Mouse (Mus musculus) embryo, embryonic 9.5 days (tissue): ENCODE measurements around the gene 2010315B03Rik.
A peak's percentile ranks its signal among the peaks of the same experiment; 100 is the strongest.

Source experiments
- DNase-seq: peaks from one replicate; pipeline ENCODE4 v3.0.0-alpha.2; 2017; ENCODE audit errors: extremely low spot score

2010315B03Rik gene

DNA sequence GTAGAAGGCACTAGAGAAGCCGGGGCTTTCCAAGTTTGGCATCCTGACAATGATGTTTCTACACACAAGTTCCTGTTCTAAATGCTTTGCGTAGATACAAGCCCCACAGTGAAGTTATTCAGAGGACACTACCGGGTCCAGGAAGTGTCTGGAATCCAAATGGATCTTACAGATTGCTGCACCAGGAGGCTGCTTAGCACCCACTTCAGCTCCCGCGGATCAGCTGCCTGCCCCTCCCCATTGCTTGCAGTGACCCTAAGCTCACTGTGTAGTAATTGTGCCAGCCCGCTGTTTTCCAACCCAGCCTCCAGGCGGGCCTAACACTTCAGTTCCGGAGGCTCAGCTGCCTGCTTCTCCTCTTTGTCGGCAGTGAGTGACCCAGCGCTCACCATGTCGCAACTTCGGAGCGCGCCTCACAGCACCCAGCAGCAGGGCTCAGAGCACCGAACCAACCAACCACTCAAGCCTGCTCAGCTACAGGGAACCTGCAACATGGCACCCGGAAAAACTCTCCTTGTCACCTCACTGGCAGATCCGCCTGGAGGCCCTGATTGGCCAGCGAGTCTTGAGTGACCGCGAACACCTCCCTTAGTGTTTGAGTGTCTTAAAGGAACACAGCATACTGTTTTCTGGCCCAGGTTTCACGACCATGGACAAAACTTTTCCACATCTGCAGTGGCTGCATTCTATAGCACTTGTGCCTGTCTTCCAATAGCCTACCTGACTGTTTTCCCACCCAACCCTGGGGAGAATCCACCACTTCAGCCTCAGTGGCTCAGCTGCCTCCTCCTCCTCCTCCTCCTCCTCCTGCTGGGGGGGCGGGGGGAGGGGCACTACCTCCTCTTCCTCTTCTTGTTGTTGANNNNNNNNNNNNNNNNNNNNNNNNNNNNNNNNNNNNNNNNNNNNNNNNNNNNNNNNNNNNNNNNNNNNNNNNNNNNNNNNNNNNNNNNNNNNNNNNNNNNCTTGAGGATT is at the start of gene 2010315B03Rik:
Gene 2010315B03Rik, minus strand, starts transcription at position 526 of the 972 bp plus-strand sequence.
- DNase-seq: peak; percentile 82

DNA sequence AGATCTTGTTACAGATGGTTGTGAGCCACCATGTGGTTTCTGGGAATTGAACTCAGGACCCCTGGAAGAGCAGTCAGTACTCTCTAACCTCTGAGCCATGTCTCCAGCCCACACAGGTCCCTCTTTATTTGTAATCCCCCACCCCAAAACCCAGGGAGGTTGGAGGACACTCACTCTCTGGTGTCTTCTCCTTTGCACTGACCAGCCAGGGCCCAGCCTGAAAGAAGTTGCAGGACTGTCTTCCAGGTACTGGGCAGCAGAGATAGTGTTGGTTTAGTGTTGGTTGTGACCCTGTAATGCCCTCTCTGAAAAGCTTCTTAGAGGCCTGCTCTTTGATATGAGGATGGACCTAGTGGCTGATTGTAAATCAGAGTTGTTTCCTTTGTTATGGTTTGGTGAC is 994 bp downstream of the 2010315B03Rik start:
- DNase-seq: no peak

DNA sequence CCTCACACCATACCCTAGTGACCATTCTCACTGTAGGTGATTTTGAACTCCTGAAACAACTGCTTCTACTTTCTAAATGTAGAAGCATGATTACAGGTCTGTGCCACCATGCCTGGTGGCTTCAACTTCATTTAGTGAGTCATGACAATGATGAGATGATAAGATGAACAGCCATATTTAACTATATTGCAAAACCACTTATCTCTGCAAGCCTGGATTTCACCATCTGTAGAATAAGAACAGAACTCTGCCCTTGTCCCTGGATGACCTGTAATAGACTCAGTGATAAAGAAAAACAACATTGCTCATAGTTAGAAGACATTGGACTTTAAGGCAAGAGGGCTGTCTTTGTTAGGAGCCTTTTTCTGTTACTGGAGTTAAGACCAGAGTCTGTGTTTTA is 24.2 kb downstream of the 2010315B03Rik start:
- DNase-seq: no peak

DNA sequence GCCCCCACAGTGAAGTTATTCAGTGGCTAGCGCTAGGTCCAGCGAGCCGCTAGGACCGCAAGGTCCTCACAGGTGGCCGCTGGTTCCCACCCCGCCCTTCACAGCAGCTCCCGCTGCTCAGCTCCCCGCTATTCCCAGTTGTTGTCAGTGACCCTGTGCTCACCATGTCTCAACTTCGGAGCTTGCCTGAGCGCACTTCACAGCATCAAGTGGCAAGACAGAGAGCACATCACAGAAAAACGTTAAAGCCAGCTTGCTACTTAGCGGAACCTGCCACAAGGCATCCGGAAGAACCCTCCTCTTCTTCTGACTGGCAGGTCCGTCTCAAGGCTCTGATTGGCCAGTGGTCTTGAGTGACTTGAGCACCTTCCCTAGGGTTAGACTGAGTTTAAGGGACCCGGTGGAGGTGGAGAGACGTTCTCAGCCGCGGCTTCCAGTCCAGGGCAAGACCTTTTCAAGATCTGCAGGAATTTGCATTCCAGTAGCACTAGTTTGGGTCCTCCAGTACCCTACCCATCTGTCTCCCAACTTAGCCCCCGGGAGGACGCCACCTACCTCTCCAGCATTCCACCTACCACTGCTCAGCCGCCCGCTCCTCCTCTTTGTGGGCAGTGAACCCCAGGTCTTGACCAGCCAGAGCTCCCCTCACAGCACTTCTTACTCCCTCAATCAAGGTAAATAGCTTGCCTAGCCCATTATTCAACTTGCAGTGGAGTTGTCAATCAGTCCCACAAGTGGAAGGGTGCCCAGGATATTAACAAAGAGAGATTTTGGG is 30.4 kb downstream of the 2010315B03Rik start:
- DNase-seq: peak; percentile 83

DNA sequence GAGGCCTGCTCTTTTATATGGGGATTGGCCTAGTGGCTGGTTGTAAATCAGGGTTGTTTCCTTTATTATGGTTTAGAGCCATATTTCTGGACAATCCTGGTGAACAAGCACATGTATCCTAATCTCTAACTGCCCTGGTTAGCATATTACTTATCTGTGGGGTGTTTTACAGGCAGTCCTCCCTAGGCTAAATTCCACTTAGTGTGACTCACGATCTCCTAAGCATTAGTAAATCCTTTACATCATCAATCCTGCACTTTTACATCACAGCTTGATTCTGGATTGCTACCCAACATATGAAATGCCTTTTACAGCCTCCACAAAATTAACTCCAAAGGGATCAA is 31.1 kb downstream of the 2010315B03Rik start:
- DNase-seq: no peak

DNA sequence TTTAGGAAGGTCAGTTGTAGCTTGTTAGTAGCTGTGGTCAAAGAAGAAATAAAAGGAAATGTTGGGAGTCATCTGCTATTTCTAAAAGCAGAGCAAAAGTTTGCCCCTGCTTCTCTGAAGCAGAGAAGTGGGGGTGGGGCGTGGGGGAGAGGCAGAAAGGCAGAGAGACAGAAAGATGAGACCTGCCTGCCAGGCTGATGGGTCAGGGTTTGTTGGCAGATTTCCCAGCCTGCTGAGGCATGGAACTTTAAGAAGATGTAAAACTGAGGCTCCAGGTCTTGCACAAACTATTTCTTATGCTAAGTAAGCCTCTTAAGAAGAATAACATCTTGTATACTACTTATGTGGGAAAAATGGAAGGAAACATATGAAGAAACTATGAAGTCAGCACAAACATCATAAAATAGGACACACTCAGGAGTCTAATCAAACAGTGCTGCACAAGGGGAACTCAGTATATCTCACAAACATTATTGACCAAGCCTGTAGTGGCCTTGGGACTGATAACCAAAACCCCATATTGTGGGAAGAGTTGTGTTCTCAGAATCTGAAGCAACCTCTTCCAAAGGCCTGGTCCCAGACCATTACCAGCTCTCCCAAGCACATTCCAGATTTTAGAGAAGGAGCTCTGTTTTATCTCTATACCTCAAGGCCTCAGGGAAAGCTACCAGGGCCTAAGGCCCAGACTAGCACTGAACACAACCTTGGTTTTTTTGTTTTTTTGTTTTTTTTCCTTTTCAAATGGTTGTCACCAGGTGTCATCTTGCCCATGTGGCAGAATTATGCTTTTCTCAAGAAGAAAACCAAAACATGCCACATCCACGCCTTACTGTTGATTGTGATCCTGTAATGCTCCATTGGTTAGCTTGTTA is 31.7 kb downstream of the 2010315B03Rik start:
- DNase-seq: no peak

DNA sequence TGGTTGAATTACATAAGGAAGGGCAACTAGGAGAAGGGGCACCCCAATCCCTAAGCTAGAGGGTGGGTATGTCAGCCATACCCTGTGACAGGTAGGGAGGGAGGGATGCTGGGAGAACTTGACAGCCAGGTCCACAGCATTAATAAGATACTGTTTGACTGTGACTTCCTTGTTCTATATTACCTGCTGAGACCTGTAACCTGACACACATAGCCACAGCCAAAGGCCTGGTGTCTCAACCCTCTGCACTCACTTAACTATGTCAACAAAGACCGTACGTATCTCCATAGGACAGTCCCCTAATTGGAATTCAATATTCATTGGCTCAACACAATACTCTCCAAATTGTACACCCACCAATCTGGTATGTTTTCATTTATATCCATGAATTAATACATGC is 33.2 kb downstream of the 2010315B03Rik start:
- DNase-seq: no peak

DNA sequence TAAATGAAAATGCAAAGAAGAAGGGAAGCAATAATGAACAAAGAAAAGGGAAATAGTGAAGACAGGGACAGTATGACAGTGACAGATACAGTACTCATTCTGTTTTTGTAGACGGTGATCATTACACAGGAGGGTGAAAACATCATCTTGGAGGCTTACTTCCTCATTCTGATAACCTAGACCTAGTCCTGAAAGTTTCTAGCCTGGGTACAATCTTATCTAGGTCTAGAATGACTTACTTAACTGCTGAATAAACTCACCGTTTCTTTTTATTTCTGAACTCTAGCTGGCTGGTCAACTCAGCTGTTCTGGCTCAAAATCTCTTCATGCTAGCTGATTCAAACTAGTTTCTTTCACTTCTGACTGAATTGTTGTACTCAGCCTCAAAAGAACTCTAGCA is 37.4 kb downstream of the 2010315B03Rik start:
- no peak for DNase-seq

DNA sequence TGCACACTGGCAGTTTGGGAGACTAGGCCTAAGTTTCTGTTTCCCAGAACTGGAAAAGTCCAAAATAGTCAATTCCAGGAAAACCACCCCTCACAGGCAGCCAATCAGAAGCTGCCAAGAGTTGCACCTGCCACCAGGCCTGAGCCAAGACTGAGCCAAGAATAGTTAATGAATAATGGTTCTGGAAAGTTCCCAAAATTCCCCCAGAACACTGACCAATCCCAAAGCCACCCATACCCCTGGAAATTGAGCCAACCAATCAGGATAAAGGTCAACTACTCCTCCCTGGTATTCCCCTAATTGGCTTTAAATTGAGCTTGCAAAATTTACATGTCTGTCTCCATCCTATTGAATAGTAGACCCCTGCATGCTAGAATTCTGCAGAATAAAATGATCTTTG is 39.3 kb downstream of the 2010315B03Rik start:
- no peak for DNase-seq

DNA sequence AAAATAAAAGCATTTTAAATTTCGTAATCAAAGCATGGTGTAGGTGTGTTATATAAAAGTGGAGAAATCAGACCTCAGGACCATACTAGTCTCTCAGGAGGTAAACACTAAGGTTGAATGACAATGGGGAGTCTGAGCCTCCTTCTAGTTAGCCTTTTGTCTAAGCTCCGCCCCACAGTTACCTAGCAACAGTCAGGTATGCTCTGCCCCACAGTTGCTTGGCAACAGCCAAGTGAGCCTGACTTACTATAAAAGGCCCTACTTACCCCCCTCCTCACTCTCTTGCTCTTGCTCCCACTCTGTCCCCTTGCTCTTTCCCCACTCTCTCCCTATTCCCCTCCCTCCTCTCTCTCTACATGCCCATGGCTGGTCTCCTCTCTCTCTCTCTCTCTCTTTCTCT is 44.6 kb downstream of the 2010315B03Rik start:
- peak; percentile 57 for DNase-seq

DNA sequence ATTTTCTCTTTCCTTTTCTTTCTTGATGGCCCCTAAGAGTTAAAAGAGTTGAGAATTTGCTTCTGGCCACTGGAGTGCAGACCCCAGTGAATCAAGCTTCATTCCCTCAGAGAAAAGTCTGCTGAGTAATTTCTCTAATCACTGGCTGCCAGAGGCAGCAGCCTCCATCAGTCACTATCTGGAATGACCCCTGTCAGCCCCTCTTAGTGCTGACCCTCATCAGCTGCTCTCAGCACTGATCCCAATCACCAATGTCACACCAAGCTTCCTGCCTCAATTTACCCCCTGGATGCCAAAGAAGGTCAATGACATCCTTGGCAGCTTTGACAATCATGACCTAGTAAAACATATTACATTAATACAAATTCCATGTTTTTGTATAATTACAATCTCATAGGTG is 45.0 kb downstream of the 2010315B03Rik start:
- no peak for DNase-seq

DNA sequence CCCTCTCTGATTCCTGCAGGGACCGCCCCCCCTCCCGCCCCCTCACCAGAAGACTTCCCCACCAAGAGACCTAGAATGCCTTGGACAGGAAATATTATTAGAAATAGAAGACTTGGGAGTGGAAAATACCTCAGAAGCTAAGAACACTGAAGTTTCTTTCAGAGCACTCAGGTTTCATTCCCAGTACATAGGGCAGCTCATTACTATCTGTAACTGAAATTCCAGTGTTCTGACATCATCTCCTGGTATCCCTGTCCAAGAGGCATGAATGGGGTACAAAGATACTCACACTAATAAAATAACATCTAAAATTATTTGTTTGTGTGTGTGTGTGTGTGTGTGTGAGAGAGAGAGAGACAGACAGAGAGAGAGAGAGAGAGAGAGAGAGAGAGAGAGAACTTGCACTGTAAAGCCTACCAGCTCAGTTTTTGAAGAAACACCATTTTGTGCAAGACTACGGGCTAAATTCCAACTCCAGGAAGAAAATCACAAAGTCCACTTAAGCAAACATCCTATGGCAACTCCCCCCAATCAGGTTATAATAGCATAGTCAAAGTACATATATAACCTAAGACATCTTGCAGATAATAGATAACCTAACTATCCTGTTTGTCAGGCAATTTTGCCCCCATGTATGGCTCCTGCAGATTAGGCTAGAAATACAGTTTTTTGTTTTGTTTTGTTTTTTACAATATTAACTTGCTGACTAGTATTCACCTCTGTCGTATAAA is 49.3 kb downstream of the 2010315B03Rik start:
- no peak for DNase-seq

DNA sequence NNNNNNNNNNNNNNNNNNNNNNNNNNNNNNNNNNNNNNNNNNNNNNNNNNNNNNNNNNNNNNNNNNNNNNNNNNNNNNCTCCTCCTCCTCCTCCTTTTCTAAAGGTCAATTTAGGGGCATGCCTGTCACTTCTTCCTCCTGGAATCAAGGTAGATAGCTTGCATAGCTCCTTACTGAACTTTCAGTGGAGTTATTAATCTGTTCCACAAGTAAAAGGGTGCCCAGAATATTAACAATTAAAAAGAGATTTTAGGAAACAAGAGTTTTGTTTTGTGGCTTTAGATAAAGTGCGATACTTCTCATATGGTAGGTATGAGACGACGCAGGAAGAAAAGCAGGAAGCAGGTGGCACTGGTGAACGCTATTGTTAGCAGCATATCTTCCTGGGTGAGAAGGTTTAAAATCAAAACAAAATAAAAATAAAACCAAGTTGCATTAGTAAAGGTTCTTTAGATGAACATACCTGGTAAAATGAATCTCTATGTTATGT is 54.4 kb downstream of the 2010315B03Rik start:
- DNase-seq: no peak

DNA sequence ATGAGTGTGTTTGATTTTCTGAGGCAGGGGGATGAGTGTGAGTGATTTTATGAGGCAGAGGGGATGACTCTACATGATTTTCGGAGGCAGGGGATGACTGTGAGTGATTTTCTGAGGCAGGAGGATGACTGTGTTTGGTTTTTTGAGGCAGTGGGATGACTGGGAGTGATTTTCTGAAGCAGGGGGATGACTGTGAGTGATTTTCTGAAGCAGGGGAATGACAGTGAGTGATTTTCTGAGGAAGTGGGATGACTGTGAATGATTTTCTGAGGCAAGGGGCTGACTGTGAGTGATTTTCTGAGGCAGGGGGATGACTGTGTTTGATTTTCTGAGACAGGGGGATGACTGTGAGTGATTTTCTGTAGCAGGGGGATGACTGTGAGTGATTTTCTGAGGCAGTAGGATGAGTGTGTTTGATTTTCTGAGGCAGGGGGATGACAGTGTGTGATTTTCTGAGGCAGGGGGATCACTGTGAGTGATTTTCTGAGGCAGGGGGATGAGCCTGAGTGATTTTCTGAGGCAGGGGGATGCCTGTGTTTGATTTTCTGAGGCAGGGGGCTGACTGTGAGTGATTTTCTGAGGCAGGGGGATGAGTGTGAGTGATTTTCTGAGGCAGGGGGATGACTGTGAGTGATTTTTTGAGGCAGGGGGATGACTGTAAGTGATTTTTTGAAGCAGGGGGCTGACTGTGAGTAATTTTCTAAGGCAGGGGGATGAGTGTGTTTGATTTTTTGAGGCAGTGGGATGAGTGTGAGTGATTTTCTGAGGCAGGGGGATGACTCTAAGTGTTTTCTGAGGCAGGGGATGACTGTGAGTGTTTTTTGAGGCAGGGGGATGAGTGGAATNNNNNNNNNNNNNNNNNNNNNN is 55.1 kb downstream of the 2010315B03Rik start:
- peak; percentile 92 for DNase-seq

DNA sequence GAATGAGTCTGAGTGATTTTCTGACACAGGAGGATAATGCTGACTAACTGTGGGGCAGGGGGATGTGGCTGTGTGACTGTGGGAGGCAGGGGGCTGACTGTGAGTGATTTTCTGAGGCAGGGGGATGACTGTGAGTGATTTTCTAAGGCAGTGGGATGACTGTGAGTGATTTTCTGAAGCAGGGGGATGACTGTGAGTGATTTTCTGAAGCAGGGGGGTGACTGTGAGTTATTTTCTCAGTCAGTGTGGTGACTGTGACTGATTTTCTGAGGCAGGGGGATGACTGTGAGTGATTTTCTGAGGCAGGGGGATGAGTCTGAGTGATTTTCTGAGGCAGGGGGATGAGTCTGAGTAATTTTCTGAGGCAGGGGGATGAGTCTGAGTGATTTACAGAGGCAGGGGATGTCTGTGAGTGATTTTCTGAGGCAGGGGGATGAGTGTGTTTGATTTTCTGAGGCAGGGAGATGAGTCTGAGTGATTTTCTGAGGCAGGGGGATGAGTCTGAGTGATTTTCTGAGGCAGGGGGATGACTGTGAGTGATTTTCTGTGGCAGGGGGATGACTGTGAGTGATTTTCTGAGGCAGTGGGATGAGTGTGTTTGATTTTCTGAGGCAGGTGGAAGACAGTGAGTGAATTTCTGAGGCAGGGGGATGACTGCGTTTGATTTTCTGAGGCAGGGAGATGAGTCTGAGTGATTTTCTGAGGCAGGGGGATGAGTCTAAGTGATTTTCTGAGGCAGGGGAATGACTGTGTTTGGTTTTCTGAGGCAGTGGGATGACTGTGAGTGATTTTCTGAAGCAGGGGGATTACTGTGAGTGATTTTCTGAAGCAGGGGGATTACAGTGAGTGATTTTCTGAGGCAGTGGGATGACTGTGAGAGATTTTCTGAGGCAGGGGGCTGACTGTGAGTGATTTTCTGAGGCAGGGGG is 56.0 kb downstream of the 2010315B03Rik start:
- peak; percentile 73 for DNase-seq

DNA sequence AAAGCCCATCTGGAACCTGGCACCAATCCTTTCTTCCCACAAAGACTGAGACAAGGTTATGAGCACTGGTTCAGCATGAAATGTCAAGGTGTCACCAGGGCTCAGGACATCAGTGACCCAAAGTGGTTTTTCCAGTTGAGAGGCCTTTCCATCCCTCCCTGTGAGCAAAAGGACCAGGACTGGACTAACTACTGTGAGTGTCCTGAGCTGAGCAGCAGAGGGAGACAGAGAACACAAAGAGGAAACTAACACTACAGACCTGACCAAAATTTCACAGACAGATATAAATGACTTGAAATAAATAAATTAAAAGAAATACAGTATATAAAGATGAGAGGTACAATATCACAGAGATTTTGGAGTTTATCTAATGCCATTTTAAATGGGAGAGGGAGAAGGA is 61.1 kb downstream of the 2010315B03Rik start:
- no peak for DNase-seq
